Mouse (Mus musculus) limb, embryonic 13.5 days (tissue): ENCODE measurements at regions not wholly inside any gene's neighbourhood (a gene's known extent, or its start where the extent isn't known, plus 50 kb on each side); places are given as distances from the start of the nearest gene placed in this dataset.

Experiments used
- ATAC-seq: fragments of 200-750 bp; cut with Nextera tagmentation; 2 replicates; pipeline ENCODE4 v1.8.0; 2017; ENCODE audit warnings: low read depth, moderate number of reproducible peaks, moderate TSS enrichment; ENCODE audit not compliant: low FRiP score
- H3K27ac ChIP-seq: fragments of 300-500 bp; sonication (generic); 2 replicates; pipeline ENCODE4 v1.5.1; 2015; ENCODE audit warnings: inconsistent platforms, mild to moderate bottlenecking, moderate library complexity
- H3K27me3 ChIP-seq: fragments of 300-500 bp; sonication (generic); 2 replicates; pipeline ENCODE4 v1.6.1; 2015; ENCODE audit warnings: mild to moderate bottlenecking, inconsistent platforms
- H3K36me3 ChIP-seq: fragments of 300-500 bp; sonication (generic); 2 replicates; pipeline ENCODE4 v1.6.1; 2015; ENCODE audit warnings: inconsistent platforms, mild to moderate bottlenecking, moderate library complexity
- H3K4me1 ChIP-seq: fragments of 300-500 bp; sonication (generic); 2 replicates; pipeline ENCODE4 v1.6.1; 2015; ENCODE audit warnings: inconsistent platforms
- H3K4me2 ChIP-seq: fragments of 300-500 bp; sonication (generic); replicated peaks from 2 replicates; pipeline ENCODE4 v1.6.1; 2015; ENCODE audit warnings: inconsistent platforms, mild to moderate bottlenecking, moderate library complexity
- H3K4me3 ChIP-seq: fragments of 300-500 bp; sonication (generic); 2 replicates; pipeline ENCODE4 v1.5.1; 2015; ENCODE audit warnings: moderate library complexity, mild to moderate bottlenecking, inconsistent platforms
- H3K9ac ChIP-seq: fragments of 300-500 bp; sonication (generic); 2 replicates; pipeline ENCODE4 v1.6.1; 2015; ENCODE audit warnings: mild to moderate bottlenecking, inconsistent platforms
- H3K9me3 ChIP-seq: fragments of 300-500 bp; sonication (generic); 2 replicates; pipeline ENCODE4 v1.6.1; 2016; ENCODE audit warnings: inconsistent platforms
- WGBS: fragments of 180-500 bp; shearing (Covaris S2); methylation state at CpG from one replicate; pipeline ENCODE4 v1.1.7; 2015; 5-methylcytosine and 5-hydroxymethylcytosine counted together

GRCm38 (mm10) chr7:142593729-142594375, 61.4 kb downstream of the Mrpl23 start:
- peak overlapping the region; percentile 22; the same call in 1 of the 2 replicates for H3K27ac ChIP-seq

GRCm38 (mm10) chr7:142595412-142595811, 62.9 kb downstream of the Mrpl23 start:
- peak overlapping the region; percentile 40; the same call in 1 of the 2 replicates for H3K27ac ChIP-seq
- H3K9ac ChIP-seq: no peak overlapping the region
- no peaks in the 10 kb centered on the region for H3K9me3 ChIP-seq
- peaks cover 90% of the 10 kb centered on the region for H3K4me1 ChIP-seq
- ATAC-seq: peak; percentile 33; the same call in 1 of the 2 replicates
- WGBS: 17% methylated on average over 1 of the region's 1 CpGs
- H3K4me3 ChIP-seq: no peak overlapping the region
- no peaks in the 10 kb centered on the region for H3K27me3 ChIP-seq
- no peaks in the 10 kb centered on the region for H3K36me3 ChIP-seq
- H3K4me2 ChIP-seq: no peak overlapping the region

More at GRCm38 (mm10) chr7:142593729-142594375, 61.4 kb downstream of the Mrpl23 start:
- 0 out of 2 replicates have a peak, but pooled peaks have one; percentile 7 for ATAC-seq
- Histone ChIP-seq H3K9me3 (no peaks in the 10 kb centered on the region), H3K4me2 (no peak overlapping the region), H3K4me1 (peaks cover 86% of the 10 kb centered on the region), H3K36me3 (no peaks in the 10 kb centered on the region), H3K9ac (peak overlapping the region; percentile 35; the same call in 1 of the 2 replicates), H3K27me3 (no peaks in the 10 kb centered on the region), H3K4me3 (no peak overlapping the region)
- WGBS: 29% methylated on average over 8 of the region's 8 CpGs

GRCm38 (mm10) chr7:142596211-142596610, 63.7 kb downstream of the Mrpl23 start:
- H3K27me3 ChIP-seq: no peaks in the 10 kb centered on the region
- no peak overlapping the region for H3K4me2 ChIP-seq
- H3K4me3 ChIP-seq: no peak overlapping the region
- H3K9me3 ChIP-seq: no peaks in the 10 kb centered on the region
- no peak for ATAC-seq
- peak overlapping the region; percentile 40; the same call in 1 of the 2 replicates for H3K27ac ChIP-seq
- peaks cover 88% of the 10 kb centered on the region for H3K4me1 ChIP-seq
- WGBS: 97% methylated on average over 1 of the region's 1 CpGs
- no peaks in the 10 kb centered on the region for H3K36me3 ChIP-seq
- H3K9ac ChIP-seq: no peak overlapping the region

GRCm38 (mm10) chr7:142597961-142598360, 65.5 kb downstream of the Mrpl23 start:
- no peak for ATAC-seq
- Histone ChIP-seq H3K27ac (peak overlapping the region; percentile 86), H3K4me2 (no peak overlapping the region), H3K9ac (no peak overlapping the region), H3K36me3 (no peaks in the 10 kb centered on the region), H3K9me3 (no peaks in the 10 kb centered on the region), H3K27me3 (no peaks in the 10 kb centered on the region), H3K4me3 (no peak overlapping the region), H3K4me1 (peaks cover 74% of the 10 kb centered on the region)
- 43% methylated on average over 7 of the region's 7 CpGs for WGBS

DNA sequence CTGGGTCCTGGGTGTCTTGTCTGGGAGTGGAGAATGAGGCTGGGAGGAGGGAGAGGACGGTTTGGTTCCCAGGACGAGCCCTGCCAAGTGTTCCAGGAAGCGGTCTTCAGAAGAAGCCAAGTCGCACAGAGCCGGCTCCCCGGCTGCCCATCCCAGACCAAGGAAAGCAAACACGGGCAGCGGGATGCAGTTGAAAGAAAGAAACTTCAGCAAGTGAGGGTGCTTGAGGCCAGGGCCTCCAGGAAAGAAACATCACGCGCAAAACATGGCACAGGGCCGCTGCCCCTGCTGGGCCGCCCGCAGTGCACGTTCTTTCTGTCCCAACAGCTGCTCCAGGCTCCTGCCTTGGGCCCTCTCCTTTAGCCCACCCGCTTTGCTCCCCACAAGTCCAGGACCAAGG, 66.7 kb downstream of the Igf2 start:
- WGBS: 79% methylated on average over 15 of the region's 15 CpGs
- Histone ChIP-seq H3K27me3 (no peaks in the 10 kb centered on the region), H3K4me2 (no peak overlapping the region), H3K9me3 (no peaks in the 10 kb centered on the region), H3K4me3 (no peak overlapping the region), H3K27ac (peak overlapping the region; percentile 56), H3K36me3 (no peaks in the 10 kb centered on the region), H3K9ac (no peak overlapping the region), H3K4me1 (peaks cover 57% of the 10 kb centered on the region)
- no peak; the same call in 1 of the 2 replicates for ATAC-seq

GRCm38 (mm10) chr7:142600400-142600799, 66.2 kb downstream of the Igf2 start:
- Histone ChIP-seq H3K36me3 (no peaks in the 10 kb centered on the region), H3K4me3 (no peak overlapping the region), H3K9me3 (no peaks in the 10 kb centered on the region), H3K27me3 (no peaks in the 10 kb centered on the region), H3K27ac (peak overlapping the region; percentile 56; the same call in 1 of the 2 replicates), H3K4me1 (peaks cover 56% of the 10 kb centered on the region), H3K4me2 (no peak overlapping the region), H3K9ac (no peak overlapping the region)
- ATAC-seq: peak; percentile 58
- 18% methylated on average over 1 of the region's 1 CpGs for WGBS
